Mouse (Mus musculus): ENCODE data around the gene Sh2d3c. TPM values are rescaled to one million over a fixed set of nuclear protein-coding genes. Genes with fewer than 3 reads are reported as not detected.

Gene Sh2d3c
- polyA plus RNA-seq, 1 experiment, result 167 TPM

DNA sequence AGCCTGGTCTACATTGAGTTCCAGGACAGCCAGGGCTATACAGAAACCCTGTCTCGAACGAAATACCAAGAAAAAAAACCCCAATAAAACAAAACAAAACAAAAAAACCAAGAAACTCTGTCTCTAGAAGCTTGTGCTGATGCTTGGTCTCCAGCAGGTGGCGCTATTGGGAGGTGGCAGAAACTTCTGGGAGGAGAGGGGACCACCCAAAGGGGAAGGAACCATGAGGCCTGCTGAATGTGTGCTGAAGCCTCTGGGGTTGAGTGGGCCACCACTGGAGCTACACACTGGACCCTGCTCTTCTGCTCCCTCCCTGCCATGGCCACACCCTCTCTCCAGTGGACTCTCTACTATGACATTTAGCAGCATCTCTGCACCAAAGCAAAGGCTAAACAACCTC, 12.2 kb upstream of the Sh2d3c start:
- peaks cover 8% of the 10 kb centered on the region for H3K4me1 ChIP-seq (ENCODE audit: control insufficient read depth, insufficient read depth, low read length)
- 21% methylated on average over 3 of the region's 3 CpGs for WGBS
- DNase-seq, result peak; percentile 61
- TF ChIP-seq CTCF (IDR thresholded peaks at IDR 0.05; ENCODE audit: insufficient read depth, low read length) (peak; percentile 79), POLR2A (IDR thresholded peaks at IDR 0.05; ENCODE audit: borderline replicate concordance, extremely low read depth, low read depth, low read length) (no peak)
- no peak overlapping the region for H3K4me3 ChIP-seq (replicated peaks; ENCODE audit: extremely low read depth, low read depth, low read length)

GRCm38 (mm10) chr2:32709521-32710137, 11.2 kb upstream of the Sh2d3c start:
- DNase-seq, result no peak
- Histone ChIP-seq H3K4me3 (replicated peaks; ENCODE audit: extremely low read depth, low read depth, low read length) (no peak overlapping the region), H3K4me1 (ENCODE audit: control insufficient read depth, insufficient read depth, low read length) (peaks cover 18% of the 10 kb centered on the region)
- 86% methylated on average over 20 of the region's 20 CpGs for WGBS
- TF ChIP-seq POLR2A (IDR thresholded peaks at IDR 0.05; ENCODE audit: borderline replicate concordance, extremely low read depth, low read depth, low read length) (no peak), CTCF (IDR thresholded peaks at IDR 0.05; ENCODE audit: insufficient read depth, low read length) (no peak)

- TF ChIP-seq CTCF (IDR thresholded peaks at IDR 0.05; ENCODE audit: insufficient read depth, low read length) (no peak), POLR2A (IDR thresholded peaks at IDR 0.05; ENCODE audit: borderline replicate concordance, extremely low read depth, low read depth, low read length) (no peak)
- peaks cover 26% of the 10 kb centered on the region for H3K4me1 ChIP-seq (ENCODE audit: control insufficient read depth, insufficient read depth, low read length)
- DNase-seq, result no peak
- H3K4me3 ChIP-seq (replicated peaks; ENCODE audit: extremely low read depth, low read depth, low read length), result no peak overlapping the region
- WGBS, result 68% methylated on average over 5 of the region's 5 CpGs
Observed at GRCm38 (mm10) chr2:32710425-32710824, 10.4 kb upstream of the Sh2d3c start.

GRCm38 (mm10) chr2:32711301-32712056, 9.4 kb upstream of the Sh2d3c start:
- no peak for DNase-seq
- H3K4me3 ChIP-seq (replicated peaks; ENCODE audit: extremely low read depth, low read depth, low read length), result peak overlapping the region; percentile 80
- WGBS, result 17% methylated on average over 9 of the region's 9 CpGs
- TF ChIP-seq POLR2A (IDR thresholded peaks at IDR 0.05; ENCODE audit: borderline replicate concordance, extremely low read depth, low read depth, low read length) (no peak), CTCF (IDR thresholded peaks at IDR 0.05; ENCODE audit: insufficient read depth, low read length) (no peak)
- H3K4me1 ChIP-seq (ENCODE audit: control insufficient read depth, insufficient read depth, low read length), result peaks cover 27% of the 10 kb centered on the region

GRCm38 (mm10) chr2:32712108-32712551, 8.7 kb upstream of the Sh2d3c start:
- Histone ChIP-seq H3K4me3 (replicated peaks; ENCODE audit: extremely low read depth, low read depth, low read length) (peak overlapping the region; percentile 80), H3K4me1 (ENCODE audit: control insufficient read depth, insufficient read depth, low read length) (peaks cover 27% of the 10 kb centered on the region)
- WGBS, result under 1% methylated on average over 41 of the region's 41 CpGs
- peak; percentile 65 for DNase-seq
- no peak for TF ChIP-seq CTCF (IDR thresholded peaks at IDR 0.05; ENCODE audit: insufficient read depth, low read length)
- 0 out of 2 replicates have a peak, but pooled peaks have one; percentile 2 for TF ChIP-seq POLR2A (IDR thresholded peaks at IDR 0.05; ENCODE audit: borderline replicate concordance, extremely low read depth, low read depth, low read length)

- no peak for TF ChIP-seq CTCF (IDR thresholded peaks at IDR 0.05; ENCODE audit: insufficient read depth, low read length)
- 0 out of 2 replicates have a peak, but pooled peaks have one; percentile 8 for TF ChIP-seq POLR2A (IDR thresholded peaks at IDR 0.05; ENCODE audit: borderline replicate concordance, extremely low read depth, low read depth, low read length)
- DNase-seq, result peak; percentile 97
- whole genome bisulfite sequencing, result 2% methylated on average over 44 of the region's 44 CpGs
- Histone ChIP-seq H3K4me1 (ENCODE audit: control insufficient read depth, insufficient read depth, low read length) (peaks cover 27% of the 10 kb centered on the region), H3K4me3 (replicated peaks; ENCODE audit: extremely low read depth, low read depth, low read length) (peak overlapping the region; percentile 82)
Observed at GRCm38 (mm10) chr2:32712586-32712933, 8.3 kb upstream of the Sh2d3c start.

GRCm38 (mm10) chr2:32712934-32713817, 7.7 kb upstream of the Sh2d3c start, which contains the start of gene Cdk9:
TSS of gene Cdk9 (minus strand) at chr2:32713076.
- DNase-seq, result peak; percentile 95
- WGBS, result 1% methylated on average over 54 of the region's 79 CpGs
- TF ChIP-seq CTCF (IDR thresholded peaks at IDR 0.05; ENCODE audit: insufficient read depth, low read length) (peak; percentile 79), POLR2A (IDR thresholded peaks at IDR 0.05; ENCODE audit: borderline replicate concordance, extremely low read depth, low read depth, low read length) (0 out of 2 replicates have a peak, but pooled peaks have one; percentile 5)
- peaks cover 27% of the 10 kb centered on the region for H3K4me1 ChIP-seq (ENCODE audit: control insufficient read depth, insufficient read depth, low read length)
- H3K4me3 ChIP-seq (replicated peaks; ENCODE audit: extremely low read depth, low read depth, low read length), result peak within 1 kb of the TSS; percentile 90

DNA sequence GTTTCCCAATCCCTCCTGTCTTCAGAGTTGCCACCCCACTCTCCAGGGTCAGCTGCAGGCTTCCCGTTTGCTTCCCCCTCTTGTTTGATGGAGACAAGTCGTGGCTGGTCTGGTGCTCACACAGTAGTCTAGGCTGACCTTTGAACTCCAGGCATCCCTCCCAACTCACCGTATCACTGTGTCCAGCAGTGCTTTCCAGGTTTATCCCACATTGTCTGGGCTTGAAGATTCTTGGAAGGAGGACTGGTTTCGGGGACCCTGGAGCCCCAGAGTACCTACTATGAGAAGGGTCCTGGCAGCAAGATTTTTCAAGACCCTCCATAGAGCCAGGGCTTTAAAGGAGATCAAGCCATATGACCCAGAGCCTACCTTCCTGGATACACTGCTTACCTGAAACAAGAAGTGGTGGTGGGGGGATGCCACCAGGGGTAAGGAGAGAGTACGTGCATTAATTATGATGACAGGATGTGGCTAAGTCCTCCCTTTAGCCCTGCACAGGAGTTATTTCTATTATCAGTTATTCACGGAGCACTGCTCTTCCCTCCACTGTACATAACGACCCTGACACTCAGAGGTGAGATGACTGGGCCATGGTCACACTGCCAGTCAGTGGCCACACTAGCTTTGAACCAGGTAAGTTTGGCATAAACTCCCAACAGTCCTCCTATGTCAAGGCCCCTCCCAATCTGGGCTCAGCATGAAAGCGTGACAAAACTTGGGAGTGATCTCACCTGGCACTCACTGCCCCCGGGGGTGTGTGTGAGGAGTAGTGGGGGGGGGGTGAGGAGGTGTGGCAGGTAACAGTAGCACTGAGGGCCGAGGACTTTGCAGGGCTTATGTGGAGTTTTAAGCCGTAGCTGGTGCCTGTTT, 6.5 kb upstream of the Sh2d3c start:
- Histone ChIP-seq H3K4me3 (replicated peaks; ENCODE audit: extremely low read depth, low read depth, low read length) (no peak overlapping the region), H3K4me1 (ENCODE audit: control insufficient read depth, insufficient read depth, low read length) (peaks cover 27% of the 10 kb centered on the region)
- no peak for DNase-seq
- 34% methylated on average over 11 of the region's 11 CpGs for WGBS
- TF ChIP-seq POLR2A (IDR thresholded peaks at IDR 0.05; ENCODE audit: borderline replicate concordance, extremely low read depth, low read depth, low read length), result no peak
- TF ChIP-seq CTCF (IDR thresholded peaks at IDR 0.05; ENCODE audit: insufficient read depth, low read length), result no peak

All from lung, adult 2 months (tissue).